Mouse (Mus musculus) megakaryocyte, embryonic 14.5 days (primary cell): ENCODE measurements around the gene Flt1. TPM values are rescaled to one million over a fixed set of nuclear protein-coding genes. Genes with fewer than 3 reads are reported as not detected.
A peak's percentile ranks its signal among the peaks of the same experiment; 100 is the strongest.

ENCODE experiments used
- H3K27me3 ChIP-seq: replicated peaks from 2 replicates; pipeline ENCODE3; 2012; ENCODE audit warnings: inconsistent platforms
- H3K36me3 ChIP-seq: replicated peaks from 2 replicates; pipeline ENCODE3; 2012; ENCODE audit warnings: low read length, inconsistent platforms, mixed read lengths
- H3K4me1 ChIP-seq: 2 replicates; pipeline ENCODE4 v1.6.1; 2012; ENCODE audit warnings: inconsistent platforms
- H3K4me3 ChIP-seq: replicated peaks from 2 replicates; pipeline ENCODE3; 2012; ENCODE audit warnings: moderate library complexity, mild to moderate bottlenecking, inconsistent platforms
- H3K9me3 ChIP-seq: 2 replicates; pipeline ENCODE4 v1.6.1; 2012; ENCODE audit warnings: inconsistent platforms
- FLI1 ChIP-seq: IDR thresholded peaks from 2 replicates; pipeline ENCODE4 v1.6.1; 2012; ENCODE audit warnings: low read length, inconsistent platforms, mixed read lengths
- GATA1 ChIP-seq: IDR thresholded peaks from 3 replicates; pipeline ENCODE4 v1.6.1; 2012; ENCODE audit warnings: mixed read lengths, low read length, inconsistent platforms, borderline replicate concordance
- polyA plus RNA-seq: library from polyadenylated mRNA; stranded (reverse); fragments of >175 nt; gene quantifications from 2 replicates; pipeline ENCODE4 v1.2.3, GENCODE M21; 2012; ENCODE audit warnings: low replicate concordance; ENCODE audit not compliant: insufficient read depth

Flt1 gene
- polyA plus RNA-seq, 1 experiment = 0.36 TPM

- no peaks in the 10 kb centered on the region for H3K4me1 ChIP-seq
- H3K4me3 ChIP-seq = no peak overlapping the region
- H3K9me3 ChIP-seq = peaks cover 17% of the 10 kb centered on the region
- TF ChIP-seq GATA1 (no peak), FLI1 (no peak)
- no peaks in the 10 kb centered on the region for H3K36me3 ChIP-seq
- peaks cover 44% of the 10 kb centered on the region for H3K27me3 ChIP-seq
Observed at GRCm38 (mm10) chr5:147679316-147679715, 46.5 kb downstream of the Flt1 start.

DNA sequence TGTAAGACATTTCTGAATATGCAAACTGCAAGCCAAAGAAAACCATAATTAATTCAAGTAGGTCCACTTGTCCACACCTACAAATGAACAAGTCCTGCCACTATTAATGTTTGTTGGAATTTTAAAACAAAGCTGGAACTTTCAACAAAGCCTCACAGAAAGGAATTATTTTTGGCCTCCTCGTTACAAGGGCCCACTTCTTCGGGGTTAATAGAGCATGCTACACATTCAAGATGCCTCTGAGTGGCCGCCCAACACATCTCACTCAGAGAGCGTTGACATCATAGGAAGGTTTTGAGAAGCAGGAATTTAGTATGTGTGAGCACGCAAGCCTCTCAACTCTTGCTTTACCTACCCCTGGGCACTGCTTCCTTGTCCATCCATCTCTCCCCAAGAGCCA lies 50.0 kb downstream of the Flt1 start:
- H3K27me3 ChIP-seq = peaks cover 45% of the 10 kb centered on the region
- H3K36me3 ChIP-seq = no peaks in the 10 kb centered on the region
- H3K4me3 ChIP-seq = no peak overlapping the region
- H3K9me3 ChIP-seq = peaks cover 33% of the 10 kb centered on the region
- TF ChIP-seq GATA1 = no peak
- TF ChIP-seq FLI1 = no peak
- no peaks in the 10 kb centered on the region for H3K4me1 ChIP-seq

DNA sequence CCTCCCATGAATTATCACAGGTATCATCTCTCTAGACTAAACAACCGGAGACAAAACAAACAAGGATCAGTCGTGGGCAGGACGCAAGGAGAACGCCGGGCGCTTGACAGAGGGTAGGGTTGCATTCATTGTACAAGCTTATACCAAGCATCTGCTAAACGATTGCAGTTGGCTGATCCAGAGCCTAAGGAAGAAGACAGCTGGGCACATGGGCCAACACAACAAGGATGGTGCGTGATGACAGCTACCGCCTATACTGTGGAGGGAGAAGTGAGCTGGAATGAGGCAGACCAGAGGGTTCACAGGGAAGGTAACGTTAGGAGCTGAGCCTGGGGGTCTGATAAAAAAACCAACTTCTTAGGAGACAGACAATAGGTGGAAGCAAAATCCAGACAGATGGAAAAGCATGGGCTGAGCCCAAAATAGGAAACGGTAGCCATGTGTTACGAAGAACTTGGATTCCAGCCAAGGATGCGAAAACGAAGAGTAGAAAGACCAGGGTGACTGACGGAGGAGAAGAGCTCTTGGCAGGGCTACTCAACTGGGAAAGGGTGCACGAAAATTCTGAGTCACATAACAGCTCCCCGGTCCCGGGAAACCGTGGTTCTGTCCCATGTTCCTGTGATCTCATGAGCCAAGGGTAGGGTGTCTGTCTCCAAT lies 53.9 kb downstream of the Flt1 start:
- H3K36me3 ChIP-seq = no peaks in the 10 kb centered on the region
- H3K27me3 ChIP-seq = peaks cover 44% of the 10 kb centered on the region
- TF ChIP-seq FLI1 = no peak
- TF ChIP-seq GATA1 = no peak
- peaks cover 33% of the 10 kb centered on the region for H3K9me3 ChIP-seq
- H3K4me3 ChIP-seq = no peak overlapping the region
- no peaks in the 10 kb centered on the region; the same call in 1 of the 2 replicates for H3K4me1 ChIP-seq

DNA sequence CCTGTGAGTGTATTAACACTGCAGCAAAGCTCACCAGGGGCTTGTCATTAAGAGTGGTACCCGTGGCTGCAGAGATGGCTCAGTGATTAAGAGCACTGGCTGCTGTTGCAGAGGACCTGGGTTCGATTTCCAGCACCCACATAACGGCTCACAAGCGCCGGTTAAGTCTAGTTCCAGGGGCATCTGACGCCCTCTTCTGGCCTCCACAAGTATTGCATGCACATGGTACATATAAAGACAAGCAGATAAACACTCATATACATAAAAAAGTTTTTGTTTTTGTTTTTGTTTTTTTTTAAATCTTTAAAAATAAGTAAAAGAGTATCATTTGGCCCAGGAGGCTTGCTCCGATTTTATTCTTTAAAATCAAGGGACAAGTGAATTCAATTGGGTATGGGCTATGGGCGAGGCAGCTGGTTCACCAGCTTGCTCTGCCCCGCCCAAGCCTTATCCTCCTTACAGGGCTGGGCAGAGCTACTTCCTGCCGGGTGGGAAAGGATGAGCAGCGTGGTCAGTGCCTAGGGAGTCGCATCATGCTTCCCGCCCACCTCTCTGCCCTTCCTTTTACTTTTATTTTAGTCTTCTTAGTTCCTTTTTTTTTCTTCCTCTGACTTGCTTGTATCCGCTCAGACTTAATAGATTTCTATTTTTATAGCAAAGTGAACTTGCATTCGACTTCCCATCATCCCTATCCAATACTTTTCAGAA lies 57.0 kb downstream of the Flt1 start:
- Histone ChIP-seq H3K4me1 (no peaks in the 10 kb centered on the region; the same call in 1 of the 2 replicates), H3K9me3 (peaks cover 60% of the 10 kb centered on the region), H3K4me3 (peak overlapping the region; percentile 31), H3K27me3 (peaks cover 66% of the 10 kb centered on the region), H3K36me3 (no peaks in the 10 kb centered on the region)
- TF ChIP-seq FLI1 (no peak), GATA1 (no peak)

- Histone ChIP-seq H3K9me3 (peaks cover 59% of the 10 kb centered on the region), H3K27me3 (peaks cover 72% of the 10 kb centered on the region), H3K4me1 (no peaks in the 10 kb centered on the region; the same call in 1 of the 2 replicates), H3K4me3 (no peak overlapping the region), H3K36me3 (no peaks in the 10 kb centered on the region)
- TF ChIP-seq GATA1 (no peak), FLI1 (no peak)
Observed at GRCm38 (mm10) chr5:147665946-147666345, 59.9 kb downstream of the Flt1 start.

DNA sequence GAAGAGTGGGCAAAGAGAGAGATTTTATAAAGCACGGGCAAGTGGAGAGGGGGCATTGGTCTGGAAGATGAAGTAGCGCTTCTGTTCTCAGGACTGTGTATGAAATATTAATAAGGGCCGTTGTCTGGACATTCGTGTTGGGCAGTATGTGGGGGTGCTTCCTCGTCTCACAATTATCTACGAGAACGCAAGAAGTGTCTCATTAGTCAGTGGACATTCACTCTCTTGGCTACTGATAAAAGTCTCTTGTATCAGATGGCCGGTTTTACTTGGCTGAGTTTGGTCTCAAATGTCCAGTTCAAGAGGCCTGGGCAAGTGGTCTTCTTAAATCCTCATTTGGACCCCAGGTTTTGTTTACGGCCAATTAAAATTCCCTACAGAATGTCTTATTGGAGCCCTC lies 60.4 kb downstream of the Flt1 start:
- no peaks in the 10 kb centered on the region for H3K36me3 ChIP-seq
- peaks cover 59% of the 10 kb centered on the region for H3K9me3 ChIP-seq
- no peak overlapping the region for H3K4me3 ChIP-seq
- peaks cover 76% of the 10 kb centered on the region for H3K27me3 ChIP-seq
- H3K4me1 ChIP-seq = no peaks in the 10 kb centered on the region; the same call in 1 of the 2 replicates
- TF ChIP-seq GATA1 = no peak
- no peak for TF ChIP-seq FLI1

DNA sequence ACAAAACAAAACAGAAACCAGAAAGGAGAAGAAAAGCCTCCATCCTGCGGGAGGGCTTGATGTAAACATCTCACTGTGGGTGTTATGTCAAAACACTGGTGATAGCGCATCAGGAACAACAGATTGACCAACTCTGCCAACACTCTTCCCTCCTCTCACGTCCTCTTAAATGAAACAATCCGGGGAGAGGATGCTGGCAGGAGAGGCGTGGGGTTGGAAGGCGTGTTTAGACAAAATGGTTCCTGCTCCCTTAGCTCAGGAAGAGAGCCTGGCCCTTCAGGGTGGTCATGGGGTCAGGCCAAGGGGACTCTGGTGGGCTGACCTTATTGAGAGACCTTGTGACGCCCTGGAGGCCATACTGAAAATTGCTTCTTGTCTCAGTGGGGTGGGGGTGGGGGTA lies 65.9 kb downstream of the Flt1 start:
- Histone ChIP-seq H3K9me3 (peaks cover 50% of the 10 kb centered on the region), H3K36me3 (no peaks in the 10 kb centered on the region), H3K4me3 (no peak overlapping the region), H3K27me3 (peaks cover 86% of the 10 kb centered on the region), H3K4me1 (peaks cover 17% of the 10 kb centered on the region)
- TF ChIP-seq GATA1 (no peak), FLI1 (no peak)

GRCm38 (mm10) chr5:147657882-147658855 lies 67.6 kb downstream of the Flt1 start:
- Histone ChIP-seq H3K27me3 (peaks cover 82% of the 10 kb centered on the region), H3K36me3 (no peaks in the 10 kb centered on the region), H3K4me3 (peak overlapping the region; percentile 72), H3K9me3 (peaks cover 48% of the 10 kb centered on the region), H3K4me1 (peaks cover 17% of the 10 kb centered on the region)
- TF ChIP-seq GATA1 = no peak; the same call in 2 of the 3 replicates
- no peak for TF ChIP-seq FLI1

GRCm38 (mm10) chr5:147655761-147656160 lies 70.0 kb downstream of the Flt1 start:
- TF ChIP-seq GATA1 (no peak), FLI1 (no peak)
- Histone ChIP-seq H3K27me3 (peaks cover 76% of the 10 kb centered on the region), H3K4me1 (peaks cover 17% of the 10 kb centered on the region), H3K36me3 (no peaks in the 10 kb centered on the region), H3K9me3 (peaks cover 55% of the 10 kb centered on the region), H3K4me3 (no peak overlapping the region)
